Mouse (Mus musculus) retina, adult 2 months (tissue): ENCODE measurements around the gene Slc10a4.
"Not testable (repeated sequence)": the region's sequence is repeated elsewhere in the genome, so short reads cannot be mapped to it uniquely, and the experiment has no call there.

ENCODE experiments used
- DNase-seq: peaks from one replicate; pipeline ENCODE4 v3.0.0-alpha.2; 2012; ENCODE audit warnings: low read depth, low spot score

Slc10a4 gene

DNA sequence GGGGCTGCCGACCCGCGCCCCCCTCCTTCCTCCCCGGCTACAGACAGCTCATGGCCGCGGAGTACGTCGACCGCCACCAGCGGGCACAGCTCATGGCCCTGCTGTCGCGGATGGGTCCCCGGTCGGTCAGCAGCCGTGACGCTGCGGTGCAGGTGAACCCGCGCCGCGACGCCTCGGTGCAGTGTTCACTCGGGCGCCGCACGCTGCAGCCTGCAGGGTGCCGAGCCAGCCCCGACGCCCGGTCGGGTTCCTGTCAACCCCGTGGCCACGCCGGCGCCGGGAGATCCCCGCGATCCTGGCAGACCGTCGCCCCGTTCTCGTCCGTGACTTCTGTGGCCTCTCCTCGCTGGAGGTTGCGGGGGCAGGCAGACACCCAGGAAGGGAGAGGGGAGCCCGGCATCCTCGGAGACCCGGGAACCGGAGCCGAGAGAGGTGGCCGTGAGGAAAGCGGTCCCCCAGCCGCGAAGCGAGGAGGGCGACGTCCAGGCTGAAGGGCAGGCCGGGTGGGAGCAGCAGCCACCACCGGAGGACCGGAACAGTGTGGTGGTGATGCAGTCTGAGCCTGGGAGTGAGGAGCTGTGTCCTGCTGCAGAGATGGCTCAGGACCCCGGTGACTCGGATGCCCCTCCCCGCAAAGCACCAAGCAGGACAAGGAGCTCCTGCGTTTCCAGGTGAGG, 7.1 kb downstream of the Slc10a4 start:
- not testable (repeated sequence) for DNase-seq

DNA sequence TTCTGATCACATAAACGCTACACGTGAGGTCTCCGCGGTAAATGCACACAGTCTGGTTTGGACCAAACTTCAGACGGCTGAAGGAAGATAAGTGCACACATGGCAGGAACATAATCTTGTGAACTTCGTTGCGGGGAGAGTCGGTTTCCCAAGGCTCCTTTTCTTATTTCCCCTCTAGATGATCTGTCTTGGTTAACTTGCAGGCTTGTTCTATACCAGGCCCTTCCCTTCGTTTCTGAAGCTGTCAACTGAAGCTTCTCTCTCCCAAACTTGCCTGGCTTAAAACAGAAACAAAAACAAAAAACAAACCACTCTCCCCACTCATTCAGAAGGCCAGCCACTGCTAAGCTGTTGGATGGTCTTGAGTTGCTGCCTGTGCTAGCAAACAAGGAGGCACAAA, 8.1 kb downstream of the Slc10a4 start:
- DNase-seq: no peak

- DNase-seq: no peak
These were observed 17.1 kb downstream of the Slc10a4 start for GRCm38 (mm10) chr5:73023801-73024200.

GRCm38 (mm10) chr5:73028646-73029045, 22.0 kb downstream of the Slc10a4 start:
- DNase-seq: no peak

- no peak for DNase-seq
These were observed 25.8 kb downstream of the Slc10a4 start for GRCm38 (mm10) chr5:73032481-73032880.

GRCm38 (mm10) chr5:73044055-73044454, 37.4 kb downstream of the Slc10a4 start:
- no peak for DNase-seq

DNA sequence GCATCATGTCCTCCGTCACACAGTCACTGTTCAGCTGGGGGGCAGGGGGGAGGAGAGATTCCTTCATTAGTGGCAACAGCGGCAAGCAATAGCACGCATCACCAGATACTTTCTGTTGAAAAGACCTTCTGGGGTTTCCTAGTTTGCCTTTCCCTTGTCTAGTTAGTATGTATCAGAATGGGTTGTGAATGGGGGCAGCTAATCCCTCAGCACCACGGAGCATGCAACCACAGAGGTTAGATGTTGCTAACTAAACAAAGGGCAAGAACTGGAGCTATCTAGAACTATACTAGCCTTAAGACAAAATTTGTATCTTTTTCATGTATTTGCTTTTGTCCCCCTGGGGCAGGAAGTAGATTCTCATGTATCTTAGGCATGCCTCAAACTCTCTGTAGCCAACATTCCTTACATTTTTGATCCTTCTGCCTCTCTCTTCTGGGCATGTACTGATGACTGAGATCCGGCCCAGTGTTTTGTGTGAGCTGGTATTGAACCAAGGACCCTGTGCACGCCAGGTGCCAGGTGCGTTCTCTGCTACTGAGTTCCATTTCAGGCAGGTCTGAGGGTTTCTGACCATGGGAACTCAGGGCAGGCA, 41.1 kb downstream of the Slc10a4 start:
- no peak for DNase-seq

GRCm38 (mm10) chr5:73053933-73054332, 47.2 kb downstream of the Slc10a4 start:
- no peak for DNase-seq

DNA sequence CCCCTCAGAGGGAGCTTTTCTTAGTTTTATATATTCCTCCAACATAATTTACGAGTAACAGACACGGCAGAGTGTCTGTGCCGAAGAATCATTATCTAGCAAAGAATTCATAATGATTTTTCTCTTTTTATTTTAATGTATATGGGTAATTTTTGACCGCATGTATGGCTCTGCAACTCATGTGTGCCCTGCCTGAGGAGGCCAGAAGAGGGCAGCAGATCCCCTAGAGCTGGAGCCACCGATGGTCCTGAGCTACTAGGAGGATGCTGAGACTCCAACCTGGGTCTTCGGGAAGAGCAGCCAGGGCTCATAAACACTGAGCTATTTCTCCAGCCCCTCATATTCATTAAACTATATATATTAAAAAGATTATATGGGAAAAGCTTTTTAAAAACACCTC, 49.8 kb downstream of the Slc10a4 start:
- DNase-seq: no peak

DNA sequence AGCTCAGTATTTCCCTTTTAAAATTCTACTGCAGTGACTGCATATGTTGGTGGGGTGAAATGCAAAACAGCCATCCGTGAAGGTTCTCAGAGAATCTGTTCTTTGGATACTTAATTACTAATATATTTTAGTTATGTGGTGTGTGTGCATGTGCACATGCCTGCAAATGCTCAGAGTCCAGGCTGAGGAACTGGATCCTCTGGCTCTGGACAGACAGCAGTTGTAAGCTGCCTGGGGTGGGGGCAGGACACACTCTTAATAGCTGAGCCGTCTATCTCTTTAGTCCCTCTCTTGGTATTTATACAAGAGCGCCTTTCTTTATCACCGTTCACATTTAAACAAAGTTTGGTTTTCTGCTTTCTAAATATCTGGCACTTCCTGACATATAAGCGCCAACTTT, 50.3 kb downstream of the Slc10a4 start:
- DNase-seq: no peak

DNA sequence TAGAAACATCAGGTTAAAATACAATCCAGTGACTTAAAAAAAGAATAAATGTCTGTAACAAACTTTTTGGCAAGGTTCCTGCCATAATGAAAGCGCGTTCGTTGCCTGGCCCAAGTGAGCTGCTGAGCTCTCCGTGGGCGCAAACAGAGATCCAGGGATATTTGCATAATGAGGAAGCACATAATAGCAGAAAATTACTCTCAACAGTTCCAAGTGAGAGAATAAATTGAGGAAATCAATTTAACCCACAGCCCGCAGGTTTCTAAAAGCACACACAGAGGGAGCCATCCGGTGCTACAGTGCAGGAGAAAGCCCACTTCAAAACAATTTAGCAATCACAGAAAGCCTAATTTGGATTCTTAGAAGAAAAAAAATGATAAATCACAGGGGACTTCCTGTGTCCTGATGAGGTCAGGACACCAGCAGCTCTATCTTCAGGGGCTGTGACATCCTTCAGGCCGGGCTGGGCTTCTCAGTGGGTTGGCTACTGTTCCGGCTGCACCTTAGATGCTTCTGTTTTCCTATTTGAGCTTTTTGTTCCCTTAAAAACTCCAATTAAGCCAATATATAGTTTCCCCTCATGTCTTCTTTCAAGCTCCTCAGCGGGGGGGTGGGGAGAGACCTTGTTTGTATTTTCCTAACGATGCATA, 54.9 kb downstream of the Slc10a4 start:
- DNase-seq: no peak
